Mouse (Mus musculus) retina, postnatal 7 days (tissue): ENCODE data around the gene St3gal4.

Source experiments
- DNase-seq: peaks from one replicate; pipeline ENCODE4 v3.0.0-alpha.2; 2012; ENCODE audit warnings: low read depth, low spot score

The St3gal4 gene

GRCm38 (mm10) chr9:35048449-35048848 is 70.6 kb downstream of the St3gal4 start:
- no peak for DNase-seq

- no peak for DNase-seq
These were observed 73.3 kb downstream of the St3gal4 start for GRCm38 (mm10) chr9:35045756-35046155.

GRCm38 (mm10) chr9:35045031-35045531 is 74.0 kb downstream of the St3gal4 start:
- DNase-seq: no peak

GRCm38 (mm10) chr9:35044458-35044857 is 74.6 kb downstream of the St3gal4 start:
- no peak for DNase-seq

- no peak for DNase-seq
These were observed 75.4 kb downstream of the St3gal4 start for GRCm38 (mm10) chr9:35043619-35044018.

GRCm38 (mm10) chr9:35041493-35041892 is 77.6 kb downstream of the St3gal4 start:
- no peak for DNase-seq

- DNase-seq: no peak
These were observed 79.2 kb downstream of the St3gal4 start for GRCm38 (mm10) chr9:35039846-35040245.

GRCm38 (mm10) chr9:35038922-35039586 is 80.0 kb downstream of the St3gal4 start:
- no peak for DNase-seq

GRCm38 (mm10) chr9:35035074-35035473 is 84.0 kb downstream of the St3gal4 start:
- DNase-seq: no peak

- no peak for DNase-seq
These were observed 86.6 kb downstream of the St3gal4 start for GRCm38 (mm10) chr9:35032457-35032856.

GRCm38 (mm10) chr9:35030823-35031222 is 88.2 kb downstream of the St3gal4 start:
- no peak for DNase-seq

GRCm38 (mm10) chr9:35027382-35027997 is 91.6 kb downstream of the St3gal4 start:
- no peak for DNase-seq

GRCm38 (mm10) chr9:35026897-35027311 is 92.2 kb downstream of the St3gal4 start:
- no peak for DNase-seq

GRCm38 (mm10) chr9:35026311-35026710 is 92.8 kb downstream of the St3gal4 start:
- DNase-seq: no peak

GRCm38 (mm10) chr9:35024591-35025496 is 94.2 kb downstream of the St3gal4 start:
- DNase-seq: no peak

- DNase-seq: no peak
These were observed 97.3 kb downstream of the St3gal4 start for GRCm38 (mm10) chr9:35021744-35022143.

GRCm38 (mm10) chr9:35020015-35020653 is 98.9 kb downstream of the St3gal4 start:
- DNase-seq: no peak

GRCm38 (mm10) chr9:35019372-35019771 is 99.7 kb downstream of the St3gal4 start:
- DNase-seq: peak; percentile 67

GRCm38 (mm10) chr9:35018056-35018455 is 101.0 kb downstream of the St3gal4 start:
- DNase-seq: no peak

GRCm38 (mm10) chr9:35017563-35017962 is 101.5 kb downstream of the St3gal4 start:
- no peak for DNase-seq

- no peak for DNase-seq
These were observed 102.3 kb downstream of the St3gal4 start for GRCm38 (mm10) chr9:35016762-35017161.
